Mouse (Mus musculus) ES-CJ7 (cell line): Measurements from ENCODE around the gene Rpl36a.

Experiments
- DNase-seq: peaks from one replicate; pipeline ENCODE4 v3.0.0; 2011; ENCODE audit warnings: low read depth, low spot score

The Rpl36a gene

DNA sequence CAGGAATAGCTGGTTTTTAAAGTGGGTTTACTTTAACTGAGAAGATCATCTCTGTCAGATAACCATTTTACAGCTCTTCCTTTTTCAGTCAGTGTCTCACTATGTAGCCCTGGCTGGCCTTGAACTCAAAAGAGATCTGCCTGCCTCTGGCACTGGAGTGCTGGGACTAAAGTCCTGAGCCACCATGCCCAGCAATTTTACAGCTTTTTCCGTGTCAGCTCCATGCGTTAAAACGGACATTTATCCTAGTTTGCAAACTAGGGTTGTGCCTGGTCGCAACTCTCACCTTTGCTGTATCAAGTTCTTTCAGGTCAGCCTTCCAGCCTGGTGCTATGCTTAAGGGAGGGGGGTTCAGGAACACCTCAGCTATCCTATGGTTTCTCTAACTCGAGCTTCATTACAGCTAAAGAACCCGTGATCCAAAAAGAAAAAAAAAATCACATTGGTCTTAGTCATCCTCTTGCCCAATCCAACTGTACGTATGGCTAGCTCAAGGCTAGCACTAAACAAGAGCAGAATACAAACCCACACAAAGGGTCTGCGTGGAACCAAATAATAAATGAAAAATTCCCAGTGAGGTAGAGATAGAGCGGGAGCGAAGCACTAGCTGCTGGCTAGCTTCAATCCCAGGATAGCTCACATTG, 14.6 kb downstream of the Rpl36a start:
- DNase-seq: no peak

DNA sequence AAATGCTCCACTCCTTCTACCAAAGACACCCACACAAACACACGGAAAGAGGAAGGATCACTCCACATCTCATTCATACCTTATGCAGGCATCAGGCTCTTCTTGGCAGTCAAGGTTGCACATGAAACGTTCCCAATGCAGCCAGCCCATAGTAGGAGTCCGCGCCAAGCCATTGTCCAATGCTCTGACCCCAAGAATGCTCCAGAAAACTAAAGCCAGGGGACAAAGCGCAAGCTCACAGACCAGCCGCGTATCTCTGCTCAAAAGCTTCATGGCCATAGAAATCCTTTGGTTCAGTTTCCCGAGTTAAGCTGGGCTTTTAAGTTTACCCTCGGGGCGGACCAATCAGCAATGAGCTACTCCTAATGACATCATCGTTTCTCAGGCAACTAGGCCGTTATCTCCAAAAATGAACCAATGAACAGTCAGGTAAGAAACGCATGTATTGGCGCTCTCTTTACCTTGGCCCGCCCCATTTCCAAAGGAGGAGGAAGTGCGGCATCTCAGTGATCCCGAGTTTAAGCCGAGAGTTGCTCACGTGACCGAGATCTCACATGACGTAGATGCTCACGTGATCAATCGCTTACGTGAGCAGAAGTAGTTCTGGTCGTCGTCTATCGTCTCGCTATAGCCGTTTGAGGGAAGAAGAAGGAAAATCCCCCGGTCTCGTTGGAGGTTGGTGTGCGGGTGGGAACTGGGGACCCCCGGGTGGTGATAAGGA, 15.4 kb downstream of the Rpl36a start, which contains the start of the genes Gla and Hnrnph2:
Gene Gla (minus strand): TSS at position 467 of the 721 bp plus-strand sequence.
Gene Hnrnph2 (plus strand): TSS at position 521 of the 721 bp plus-strand sequence.
- peak; percentile 98 for DNase-seq

DNA sequence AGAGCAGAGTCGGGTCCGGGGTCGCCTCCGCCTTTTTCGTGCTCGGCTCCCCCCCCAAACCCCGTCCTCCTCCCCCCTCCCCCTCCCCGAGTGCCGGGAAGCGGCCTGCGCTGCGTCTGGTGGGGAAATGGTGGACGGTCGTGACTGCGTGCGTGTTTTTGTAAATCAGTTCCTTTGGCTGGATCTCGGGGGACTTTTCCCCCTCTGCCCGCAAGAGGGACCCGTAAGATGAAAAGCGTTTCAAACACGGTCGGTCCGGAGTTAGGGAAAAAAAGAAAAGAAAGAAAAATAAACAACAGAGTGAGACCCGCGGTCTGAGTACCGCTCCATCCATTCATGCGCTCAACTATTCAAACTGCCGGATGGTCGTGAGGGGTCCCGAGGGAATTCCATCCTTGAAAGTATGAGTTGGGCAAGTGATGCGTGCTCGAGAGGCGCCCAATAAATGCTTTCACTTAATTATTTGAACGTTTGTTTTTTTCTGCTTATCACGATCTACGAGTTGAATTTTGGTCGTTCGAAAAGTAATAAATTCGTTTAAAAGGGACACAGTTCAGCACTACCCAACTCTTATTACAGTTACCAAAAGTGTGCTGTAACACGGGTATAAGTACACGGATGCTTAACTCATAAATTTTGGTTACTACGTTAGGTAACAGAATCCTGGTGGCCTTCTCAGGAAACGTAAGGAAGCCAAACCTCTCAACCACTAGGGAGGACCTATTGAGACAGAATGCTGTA, 16.1 kb downstream of the Rpl36a start:
- peak; percentile 46 for DNase-seq

DNA sequence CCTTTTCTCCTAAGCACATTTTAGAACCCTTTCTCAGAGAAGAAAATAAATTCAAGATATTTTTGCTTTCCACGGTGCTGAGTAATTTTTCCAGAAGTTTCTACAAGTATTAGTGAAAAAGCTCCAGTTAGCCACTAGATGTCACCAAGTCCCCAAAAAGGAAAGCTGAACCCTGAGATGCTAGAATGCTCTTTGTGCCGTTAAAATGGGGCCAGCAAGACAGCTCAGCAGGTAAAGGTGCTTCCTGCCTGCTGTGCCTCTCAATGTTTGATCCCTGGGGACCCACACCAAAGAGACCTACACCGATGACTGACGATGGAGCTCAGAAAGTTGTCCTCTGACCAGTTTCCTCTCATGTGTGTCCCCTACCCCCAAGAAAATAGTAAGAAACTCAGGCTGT, 24.0 kb downstream of the Rpl36a start:
- peak; percentile 35 for DNase-seq

DNA sequence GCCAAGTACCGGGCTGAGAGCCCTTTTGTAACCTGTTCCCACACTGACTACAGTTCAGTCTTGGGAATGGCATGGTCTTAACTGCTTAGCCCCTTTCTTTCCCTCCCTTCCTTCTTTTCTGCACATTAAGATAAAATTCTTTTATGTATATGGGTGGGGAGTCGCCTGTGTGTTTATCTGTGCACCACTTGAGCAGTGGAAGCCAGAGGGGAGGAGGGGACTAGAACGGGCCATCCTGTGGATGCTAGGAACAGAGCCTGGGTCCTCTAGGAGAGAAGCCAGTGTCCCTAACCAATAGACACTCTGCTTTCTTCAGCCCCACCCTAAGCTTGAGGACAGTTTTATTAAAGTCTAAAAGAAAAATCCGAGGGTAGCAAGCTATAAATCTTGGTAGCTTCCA, 25.5 kb downstream of the Rpl36a start:
- no peak for DNase-seq

DNA sequence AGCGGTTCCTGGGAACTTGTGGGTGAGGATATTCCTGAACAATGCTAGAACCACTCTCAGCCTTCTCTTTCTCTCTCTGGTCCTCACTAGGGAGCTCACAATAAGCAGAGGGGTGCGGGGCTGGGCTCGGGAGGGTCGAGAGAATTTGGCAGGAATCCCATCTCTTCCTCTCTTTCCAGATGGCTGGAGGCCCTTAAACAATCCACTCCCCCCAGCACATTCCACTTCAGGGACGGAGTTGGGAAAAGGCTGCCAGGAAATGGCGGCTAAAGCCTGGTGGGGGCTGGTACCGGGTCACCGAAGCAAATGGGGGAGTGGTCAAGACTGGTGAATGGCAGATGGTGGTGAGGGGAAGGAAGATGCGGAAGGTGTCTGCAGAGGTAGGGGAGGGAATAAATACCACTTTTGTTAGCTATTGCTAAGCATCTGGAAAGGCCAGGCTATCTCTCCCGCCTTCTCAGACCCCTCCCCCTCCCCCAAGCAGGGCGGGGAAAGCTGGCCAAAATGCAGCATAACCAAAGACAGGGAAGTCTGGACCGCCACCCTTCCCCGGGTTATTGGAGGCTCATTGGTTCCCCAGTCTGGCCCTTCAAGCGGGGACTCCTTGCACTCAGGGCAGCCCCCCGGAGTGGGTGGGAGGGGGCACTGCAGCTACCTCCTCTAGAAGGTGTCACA, 27.0 kb downstream of the Rpl36a start:
- peak; percentile 90 for DNase-seq

DNA sequence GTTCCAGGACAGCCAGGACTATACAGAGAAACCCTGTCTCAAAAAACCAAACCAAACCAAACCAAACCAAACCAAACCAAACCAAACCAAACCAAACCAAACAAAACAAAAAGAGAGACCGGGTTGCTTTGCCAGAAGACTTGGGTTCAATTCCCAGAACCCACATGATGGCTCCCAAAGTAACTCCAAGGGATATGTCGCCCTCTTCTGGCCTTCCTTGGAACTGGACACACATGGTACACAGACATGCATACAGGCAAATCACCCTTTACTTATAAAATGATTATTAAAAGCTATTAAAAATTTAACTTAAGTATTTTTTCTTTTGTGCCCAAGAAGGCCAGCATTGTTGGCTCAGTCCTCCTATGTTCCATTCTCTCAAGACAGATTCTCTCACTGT, 28.9 kb downstream of the Rpl36a start:
- DNase-seq: peak; percentile 67

DNA sequence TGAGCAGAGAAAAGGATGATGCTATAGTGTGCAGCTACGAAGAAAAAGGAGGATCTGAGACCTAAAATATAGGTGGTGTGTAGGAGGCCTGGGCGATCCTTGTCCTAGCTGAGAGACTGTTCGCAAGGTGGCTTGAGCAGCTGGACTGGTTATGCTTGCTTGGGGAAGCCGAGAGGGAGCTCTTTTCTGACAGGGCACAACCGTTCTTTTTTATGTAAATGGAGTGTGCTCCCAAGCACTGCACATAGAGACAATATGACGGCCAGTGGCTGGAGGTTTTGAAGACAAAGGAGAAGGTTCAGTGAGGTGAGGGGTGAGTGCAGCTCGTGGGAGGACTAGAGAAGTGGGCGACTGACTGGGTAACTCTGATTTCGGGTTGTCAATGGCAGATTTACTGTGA, 34.2 kb downstream of the Rpl36a start:
- DNase-seq: peak; percentile 26

DNA sequence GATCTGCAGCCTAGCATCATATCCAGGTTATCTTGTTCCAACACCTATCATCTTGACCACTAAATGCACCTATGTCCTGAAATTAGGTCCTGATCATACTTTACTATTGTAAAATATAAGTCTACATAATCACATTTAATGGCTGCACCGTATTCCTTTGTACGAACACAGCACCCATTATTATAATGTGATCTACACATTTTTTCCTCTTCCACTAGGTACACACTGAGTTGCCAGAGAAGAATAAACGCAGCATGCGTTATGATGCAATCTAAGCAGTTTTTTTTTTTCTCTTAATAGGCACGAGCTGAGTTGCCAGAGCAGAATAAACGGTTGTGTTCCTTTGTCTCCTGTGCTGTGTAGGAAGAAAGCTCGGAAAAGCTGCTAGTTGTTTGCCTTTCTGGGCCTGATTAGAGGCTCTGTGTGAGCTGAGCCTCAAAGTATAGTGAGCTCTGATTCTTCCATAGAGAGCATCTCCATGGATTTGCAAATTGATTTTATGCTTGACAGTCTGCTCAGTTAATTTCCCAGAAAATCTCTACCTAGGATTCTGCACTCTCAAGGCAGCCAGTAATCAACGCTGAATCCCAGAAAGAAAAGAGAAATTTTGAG, 34.9 kb downstream of the Rpl36a start:
- DNase-seq: no peak

DNA sequence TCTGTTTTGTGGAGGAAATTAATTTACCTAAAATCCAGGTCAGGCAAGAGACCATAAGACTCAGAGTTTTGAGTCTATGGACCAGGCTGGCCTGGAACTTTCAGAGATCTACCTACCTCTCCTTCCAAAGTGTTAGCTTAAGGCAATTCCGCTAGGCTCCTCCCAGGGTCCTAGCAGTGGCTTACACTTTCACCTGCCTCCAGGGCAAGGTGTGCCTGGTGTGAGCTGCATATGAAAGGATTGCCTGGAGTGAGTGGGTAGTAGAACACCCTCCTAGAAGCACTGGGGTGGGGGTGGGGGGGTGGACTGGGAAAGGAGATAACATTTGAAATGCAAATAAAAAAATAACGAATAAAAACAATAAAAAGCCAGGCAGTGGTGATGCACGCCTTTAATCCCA, 36.2 kb downstream of the Rpl36a start:
- DNase-seq: peak; percentile 85

DNA sequence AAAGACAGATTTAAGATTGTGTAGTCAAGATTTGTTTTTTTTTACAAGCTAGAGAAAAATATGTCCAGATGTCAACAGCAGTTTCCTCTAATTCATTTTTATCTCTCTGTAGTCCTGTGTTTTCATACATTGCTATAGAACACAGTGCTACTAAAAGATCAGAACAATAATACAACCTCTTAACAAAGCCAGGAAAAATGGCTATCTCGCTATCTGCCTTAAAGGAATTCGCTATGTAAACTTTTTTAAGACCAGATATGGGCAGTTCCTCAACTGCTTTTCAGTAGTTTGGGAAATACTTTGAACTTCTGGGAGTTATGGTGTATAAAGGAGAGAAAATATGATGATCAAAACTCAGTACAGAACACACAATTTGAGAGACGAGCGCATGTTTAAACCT, 37.9 kb downstream of the Rpl36a start:
- DNase-seq: no peak

DNA sequence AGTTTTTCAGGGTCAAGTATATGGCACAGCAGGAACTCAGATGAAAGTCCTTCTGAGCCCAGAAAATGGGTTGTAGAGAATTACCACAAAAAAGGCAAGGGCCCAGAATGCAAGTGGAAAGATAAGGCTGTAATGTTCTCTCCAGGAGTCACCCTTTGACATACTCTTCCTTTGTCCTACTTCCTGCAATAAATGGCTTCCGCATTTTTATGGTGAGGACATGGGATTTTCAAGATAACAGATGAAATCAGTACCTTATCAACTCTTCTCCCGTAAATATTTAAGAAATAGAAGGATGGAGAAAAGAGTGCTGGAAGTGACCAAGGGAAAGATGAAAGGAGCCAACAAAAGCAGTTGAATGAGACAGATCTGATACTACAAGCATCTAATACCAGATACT, 42.7 kb downstream of the Rpl36a start:
- DNase-seq: no peak

DNA sequence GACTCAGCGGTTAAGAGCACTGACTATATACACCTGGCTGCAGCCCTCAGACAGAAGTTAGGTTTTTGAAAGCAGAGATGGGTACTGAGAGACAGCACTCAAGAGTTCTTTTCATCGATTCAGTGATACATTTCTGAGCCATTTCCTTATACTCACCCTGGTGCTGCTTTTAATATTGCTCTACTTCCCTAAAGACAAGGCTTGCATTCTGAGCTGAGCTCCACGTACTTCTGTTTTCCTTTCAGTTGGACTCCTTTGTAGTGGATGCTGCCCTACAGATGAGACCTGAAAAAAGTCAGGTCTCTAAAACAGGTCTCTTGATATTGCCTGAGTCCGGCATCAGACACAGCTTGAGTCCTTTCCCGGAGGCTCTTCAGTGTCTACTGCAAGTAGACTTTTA, 47.3 kb downstream of the Rpl36a start:
- no peak for DNase-seq

DNA sequence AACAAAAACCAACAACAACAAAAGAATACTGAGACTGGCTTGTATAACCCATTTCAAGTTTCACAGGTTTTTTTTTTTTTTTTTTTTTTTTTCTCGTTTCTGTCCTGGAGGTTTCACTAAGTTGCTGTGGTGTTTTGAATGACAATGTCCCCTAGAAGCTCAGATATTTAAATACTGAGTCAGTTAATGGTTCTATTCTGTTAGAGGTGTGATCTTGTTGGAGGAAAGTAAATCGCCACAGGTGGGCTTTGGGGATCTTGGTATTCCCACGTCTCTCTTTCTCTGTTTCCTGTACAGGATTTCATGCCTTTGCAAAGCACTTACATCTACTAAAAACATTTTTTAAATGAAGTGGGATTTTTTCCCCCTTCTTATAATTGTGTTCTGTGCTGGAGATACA, 49.7 kb downstream of the Rpl36a start:
- DNase-seq: peak; percentile 61

DNA sequence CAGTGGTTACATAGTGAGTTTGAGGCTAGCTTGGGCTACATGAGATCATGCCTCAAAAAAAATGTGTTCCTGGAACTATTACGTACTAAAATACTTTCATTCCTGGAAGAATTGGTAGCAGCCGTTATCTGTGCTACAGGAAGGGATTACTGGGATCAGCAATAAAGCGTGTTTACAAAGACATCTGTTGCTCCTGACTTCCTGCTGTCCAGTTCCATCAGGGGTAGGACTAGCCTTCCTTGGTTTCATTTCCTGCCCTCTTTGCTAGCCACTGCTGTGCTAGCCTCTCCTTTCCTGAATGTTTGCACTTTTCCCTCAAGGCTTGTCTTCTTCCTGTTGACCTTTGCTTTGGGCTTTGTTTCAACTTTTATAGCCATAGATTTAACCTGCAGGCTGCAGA, 50.4 kb downstream of the Rpl36a start:
- DNase-seq: no peak
